In genomic region chr14:47187261-47187660, GRCm38 (mm10) we compare ENCODE assay signal across 15 mouse cellular contexts. TPM values are rescaled to one million over a fixed set of nuclear protein-coding genes. Genes with fewer than 3 reads are reported as not detected.
A peak's percentile ranks its signal among the peaks of the same experiment; 100 is the strongest.
DNase-seq lines count a peak whose midpoint lies in the region; ATAC-seq and TF ChIP-seq lines count a peak whose summit lies in the region.
"Had no signal": no experiment of that assay in that cellular context is flagged by ENCODE, and none has a peak within 500 bp of the region (broad histone marks: within the 10 kb centered on the region; RNA-seq: fewer than 3 reads in every experiment).

No protein-coding gene starts in this region.

- H3K4me3 ChIP-seq in heart, embryonic 15.5 days, result no peak overlapping the region
- H3K4me3 ChIP-seq in liver, adult 2 months (ENCODE audit: insufficient read depth, low read depth, low read length), result peak overlapping the region; percentile 96
- peak overlapping the region; percentile 25 for H3K4me3 ChIP-seq in bone marrow, adult 2 months (replicated peaks; ENCODE audit: control insufficient read depth, low read depth, low read length)
- H3K4me3 ChIP-seq in cortical plate, adult 2 months (ENCODE audit: insufficient read depth, low read length), result no peak overlapping the region
- no peak overlapping the region for H3K4me3 ChIP-seq in forebrain, postnatal 0 days (ENCODE audit: low read depth, low read length)
- H3K4me3 ChIP-seq: hindbrain, embryonic 12.5 days; limb, embryonic 12.5 days had no signal

- H3K9me3 ChIP-seq in heart, embryonic 15.5 days (replicated peaks), result no peaks in the 10 kb centered on the region
- H3K9me3 ChIP-seq in forebrain, postnatal 0 days (ENCODE audit: low read length), result no peaks in the 10 kb centered on the region
- H3K9me3 ChIP-seq: embryonic facial prominence, embryonic 10.5 days; hindbrain, embryonic 12.5 days; limb, embryonic 12.5 days had no signal

- H3K4me1 ChIP-seq in heart, embryonic 15.5 days (replicated peaks), result peaks cover 17% of the 10 kb centered on the region
- H3K4me1 ChIP-seq in liver, adult 2 months (ENCODE audit: control insufficient read depth, insufficient read depth, low read length), result peaks cover 26% of the 10 kb centered on the region
- no peaks in the 10 kb centered on the region; the same call in 1 of the 2 replicates for H3K4me1 ChIP-seq in bone marrow, adult 2 months (ENCODE audit: control insufficient read depth, insufficient read depth, low read length)
- no peaks in the 10 kb centered on the region for H3K4me1 ChIP-seq in cortical plate, adult 2 months (ENCODE audit: control insufficient read depth, insufficient read depth, low read length)
- peaks cover 5% of the 10 kb centered on the region for H3K4me1 ChIP-seq in forebrain, postnatal 0 days (ENCODE audit: insufficient read depth)

- no peaks in the 10 kb centered on the region for H3K36me3 ChIP-seq in heart, embryonic 15.5 days
- H3K36me3 ChIP-seq in liver, adult 2 months (ENCODE audit: control insufficient read depth, insufficient read depth, low read length), result peaks cover 15% of the 10 kb centered on the region
- no peaks in the 10 kb centered on the region for H3K36me3 ChIP-seq in forebrain, postnatal 0 days (ENCODE audit: insufficient read depth)
- H3K36me3 ChIP-seq: embryonic facial prominence, embryonic 10.5 days; G1E; hindbrain, embryonic 12.5 days; limb, embryonic 12.5 days had no signal

- no peaks in the 10 kb centered on the region for H3K27me3 ChIP-seq in heart, embryonic 15.5 days
- no peaks in the 10 kb centered on the region for H3K27me3 ChIP-seq in liver, adult 2 months (ENCODE audit: control insufficient read depth, insufficient read depth, low read length)
- H3K27me3 ChIP-seq in forebrain, postnatal 0 days (ENCODE audit: insufficient read depth, low read length), result peaks cover 18% of the 10 kb centered on the region

- H3K4me2 ChIP-seq in heart, embryonic 15.5 days, result 0 out of 2 replicates have a peak overlapping the region, but pooled peaks have one; percentile 90
- no peak overlapping the region for H3K4me2 ChIP-seq in forebrain, postnatal 0 days (ENCODE audit: low read depth)

- H3K9ac ChIP-seq in heart, embryonic 15.5 days, result no peak overlapping the region
- peak overlapping the region; percentile 16; the same call in 1 of the 2 replicates for H3K9ac ChIP-seq in liver, adult 2 months (ENCODE audit: low read depth, low read length)
- H3K9ac ChIP-seq in forebrain, postnatal 0 days, result no peak overlapping the region
- H3K9ac ChIP-seq: hindbrain, embryonic 12.5 days; limb, embryonic 12.5 days; lung, embryonic 14.5 days had no signal

- ATAC-seq in heart, embryonic 15.5 days (replicated peaks; ENCODE audit: insufficient number of reproducible peaks, insufficient read depth, low FRiP score, low read depth), result no peak
- no peak for ATAC-seq in forebrain, postnatal 0 days
- ATAC-seq: forebrain, embryonic 14.5 days; midbrain, embryonic 16.5 days had no signal

- DNase-seq in heart, adult 18-20 months, result no peak
- no peak for DNase-seq in liver, adult 2 months (ENCODE audit: extremely low read depth, low read depth, low spot score)
- DNase-seq in liver, result no peak
- no peak for DNase-seq in forebrain, postnatal 0 days
- DNase-seq: cerebellum, postnatal 10 days; lung, embryonic 14.5 days had no signal

- 38% methylated on average over 1 of the region's 1 CpGs for WGBS in heart, embryonic 15.5 days
- 23% methylated on average over 1 of the region's 1 CpGs for WGBS in liver, adult 2 months
- 66% methylated on average over 1 of the region's 1 CpGs for WGBS in bone marrow, adult 2 months
- WGBS in forebrain, postnatal 0 days, result 38% methylated on average over 1 of the region's 1 CpGs

- no peak for TF ChIP-seq POLR2A in liver, adult 2 months (IDR thresholded peaks at IDR 0.05; ENCODE audit: extremely low read depth, insufficient read depth, low read length)
- TF ChIP-seq POLR2A in bone marrow, adult 2 months (IDR thresholded peaks at IDR 0.05; ENCODE audit: borderline replicate concordance, control insufficient read depth, low read depth, low read length), result no peak
- no peak for TF ChIP-seq POLR2A in cortical plate, adult 2 months (IDR thresholded peaks at IDR 0.05; ENCODE audit: extremely low read depth, insufficient read depth, low read length)

- no peak overlapping the region for H3K27ac ChIP-seq in heart, embryonic 15.5 days
- 0 out of 2 replicates have a peak overlapping the region, but pooled peaks have one; percentile 4 for H3K27ac ChIP-seq in liver, adult 2 months (replicated peaks; ENCODE audit: insufficient read depth, low read depth, low read length)
- H3K27ac ChIP-seq in bone marrow, adult 2 months (ENCODE audit: control insufficient read depth, insufficient read depth, low read depth, low read length, poor library complexity), result no peak overlapping the region
- H3K27ac ChIP-seq in cortical plate, adult 2 months (ENCODE audit: insufficient read depth, low read length), result peak overlapping the region; percentile 48
- no peak overlapping the region for H3K27ac ChIP-seq in forebrain, postnatal 0 days (ENCODE audit: low read depth, low read length)
- H3K27ac ChIP-seq: embryonic facial prominence, embryonic 10.5 days; hindbrain, embryonic 12.5 days; limb, embryonic 12.5 days had no signal

- H3K79me2 ChIP-seq in liver, adult 2 months (ENCODE audit: control insufficient read depth, insufficient read depth, low read length), result peaks cover 38% of the 10 kb centered on the region

- TF ChIP-seq CTCF in liver, adult 2 months (IDR thresholded peaks at IDR 0.05; ENCODE audit: low read depth, low read length), result no peak
- TF ChIP-seq CTCF in bone marrow, adult 2 months (IDR thresholded peaks at IDR 0.05; ENCODE audit: control insufficient read depth, insufficient read depth, low read length), result no peak
- no peak for TF ChIP-seq CTCF in cortical plate, adult 2 months (IDR thresholded peaks at IDR 0.05; ENCODE audit: extremely low read depth, insufficient read depth, low read length)
- no peak for TF ChIP-seq CTCF in forebrain, postnatal 0 days (IDR thresholded peaks at IDR 0.05; ENCODE audit: low read depth)

RNA-seq across cellular contexts. Expression of gene Gch1, which starts 2.0 kb away (rescaled TPM):
- polyA plus RNA-seq in heart, embryonic 15.5 days (2015; fragmentation: Nextera tagmentation; extraction: Ambion mirVana), result 5.3 and 6.9 TPM in 2 replicates
- total RNA-seq in heart, adult 18-20 months (2021), result 1 to 10 TPM; 5.8 to 6.9 TPM
- 195 and 200 TPM in 2 replicates for total RNA-seq in liver, adult 2 months (2014; rRNA removed)
- 133 TPM in 2 replicates for polyA plus RNA-seq in liver, adult 2 months (2012; rRNA removed)
- polyA plus RNA-seq in bone marrow, adult 2 months (2011; ENCODE audit: insufficient read depth, insufficient read length, low replicate concordance, missing spikeins), result 18.8 and 26.8 TPM in 2 replicates
- polyA plus RNA-seq in cortical plate, adult 2 months (2012; rRNA removed), result 1.6 TPM in 2 replicates
- total RNA-seq in forebrain, postnatal 0 days (2014; rRNA removed), result 3.7 and 3.8 TPM in 2 replicates
- 1.5 and 1.7 TPM in 2 replicates for polyA plus RNA-seq in forebrain, postnatal 0 days (2015; fragmentation: Nextera tagmentation; extraction: Ambion mirVana)

Comparison
In these comparisons a context has a peak if more than half of its experiments do, and no peak if none do; other contexts are left out.
1. H3K27ac ChIP-seq: peak in liver, adult 2 months (single experiment) and cortical plate, adult 2 months (single experiment); none in heart, embryonic 15.5 days (single experiment), bone marrow, adult 2 months (single experiment) and forebrain, postnatal 0 days (single experiment).
2. H3K4me3 ChIP-seq: peak in liver, adult 2 months (single experiment) and bone marrow, adult 2 months (single experiment); none in heart, embryonic 15.5 days (single experiment), cortical plate, adult 2 months (single experiment) and forebrain, postnatal 0 days (single experiment).